Mouse (Mus musculus) cerebellum, adult 11-12 months (tissue): ENCODE data around the gene Padi6.
A peak's percentile ranks its signal among the peaks of the same experiment; 100 is the strongest.

ENCODE experiments used
- DNase-seq: peaks from one replicate; pipeline ENCODE4 v3.0.0; 2022

The Padi6 gene

DNA sequence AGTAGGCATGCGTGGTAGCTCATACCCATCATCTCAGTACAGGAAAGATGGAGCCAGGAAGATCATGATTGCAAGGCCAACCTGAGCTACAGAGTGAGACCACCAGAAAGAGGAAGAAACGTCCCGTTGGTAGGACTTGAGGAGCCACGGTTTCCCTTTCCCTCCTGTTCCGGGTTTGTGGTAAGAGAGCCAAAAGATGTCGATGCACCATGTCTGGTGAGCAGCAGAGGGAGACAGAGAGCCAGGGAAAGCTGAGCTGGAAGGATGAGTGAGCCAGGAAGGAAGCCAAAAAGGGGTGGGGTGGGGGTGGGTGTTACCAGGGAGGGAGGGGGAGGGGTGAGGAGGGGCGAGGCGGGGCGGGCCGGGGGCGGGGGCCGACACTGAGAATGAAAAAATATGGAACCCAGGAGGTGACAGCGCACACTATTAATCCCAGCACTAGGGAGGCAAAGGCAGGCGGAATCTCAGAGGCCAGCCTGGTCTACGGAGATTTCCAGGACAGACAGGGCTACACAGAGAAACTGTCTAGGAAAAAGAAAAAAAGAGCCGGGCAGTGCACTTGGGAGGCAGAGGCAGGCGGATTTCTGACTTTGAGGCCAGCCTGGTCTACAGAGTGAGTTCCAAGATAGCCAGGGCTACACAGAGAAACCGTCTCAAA lies 62.6 kb downstream of the Padi6 start:
- DNase-seq, result peak; percentile 62

DNA sequence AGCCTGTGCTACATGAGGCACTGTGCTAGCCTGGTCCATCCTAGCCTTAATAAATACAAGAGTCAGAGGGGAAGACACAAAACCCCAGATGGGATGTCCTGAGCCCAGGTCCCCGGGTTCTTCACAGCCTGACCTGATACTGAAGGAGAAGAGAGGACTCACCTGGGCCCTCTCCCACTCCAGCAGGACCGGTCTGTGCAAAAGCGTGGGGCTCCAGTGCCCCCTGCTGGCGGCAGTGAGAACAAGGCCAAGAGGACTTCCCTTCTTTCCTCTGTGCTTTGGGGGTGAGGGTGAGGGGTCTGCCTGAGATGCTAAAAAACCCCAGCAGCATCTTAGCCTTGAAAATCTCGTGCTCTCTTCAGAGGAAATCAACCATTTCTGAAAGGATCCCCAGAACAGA lies 63.4 kb downstream of the Padi6 start:
- DNase-seq, result no peak
